In genomic region chr12:86795838-86796232, GRCm38 (mm10) we compare ENCODE assay signal across 8 mouse cellular contexts.
DNase-seq lines count a peak whose midpoint lies in the region; ATAC-seq and TF ChIP-seq lines count a peak whose summit lies in the region.

No protein-coding gene starts in this region.

- H3K36me3 ChIP-seq in kidney, adult 2 months (ENCODE audit: control insufficient read depth, insufficient read depth, low read length): no peaks in the 10 kb centered on the region

- WGBS in kidney, adult 2 months: 2% methylated on average over 4 of the region's 4 CpGs

- H3K27ac ChIP-seq in kidney, adult 2 months (ENCODE audit: insufficient read depth, low read depth, low read length): no peak overlapping the region

- TF ChIP-seq CTCF in kidney, adult 2 months (conservative IDR thresholded peaks at IDR 0.05; ENCODE audit: insufficient read depth, insufficient read length, low read depth, low read length): peak; percentile 100

- ATAC-seq in granulocyte monocyte progenitor cell, adult 5-6 weeks (replicated peaks; ENCODE audit: poor library complexity, severe bottlenecking): peak; percentile 83
- ATAC-seq in monocyte, adult 5-6 weeks (replicated peaks; ENCODE audit: insufficient number of reproducible peaks, low FRiP score, low TSS enrichment, poor library complexity, severe bottlenecking): peak; percentile 92

- DNase-seq in 3134 (ENCODE audit: extremely low read depth, insufficient read length, low spot score) (peak; percentile 67), liver (peak; percentile 85)
- DNase-seq in adrenal gland, adult 2 months: peak; percentile 84
- DNase-seq in embryo, embryonic 11 days: peak; percentile 88
- DNase-seq in kidney, adult 2 months: peak; percentile 91
- DNase-seq in spleen, postnatal 36 days (ENCODE audit: low spot score in 2 of 2): peak; percentile 74 to 86

- H3K4me3 ChIP-seq in kidney, adult 2 months (ENCODE audit: insufficient read depth, low read depth, low read length): no peak overlapping the region

- H3K27me3 ChIP-seq in kidney, adult 2 months (replicated peaks; ENCODE audit: control insufficient read depth, insufficient read depth, low read length): no peaks in the 10 kb centered on the region

- H3K4me1 ChIP-seq in kidney, adult 2 months (ENCODE audit: control insufficient read depth, insufficient read depth, low read length): peaks cover 15% of the 10 kb centered on the region

- TF ChIP-seq POLR2A in kidney, adult 2 months (IDR thresholded peaks at IDR 0.05; ENCODE audit: low read depth, low read length): no peak
